Mouse (Mus musculus): ENCODE data around the gene Olfr1123. TPM values are rescaled to one million over a fixed set of nuclear protein-coding genes. Genes with fewer than 3 reads are reported as not detected.

Gene Olfr1123
- not detected in 2 replicates for polyA plus RNA-seq (2015; fragmentation: Nextera tagmentation; extraction: Ambion mirVana)

DNA sequence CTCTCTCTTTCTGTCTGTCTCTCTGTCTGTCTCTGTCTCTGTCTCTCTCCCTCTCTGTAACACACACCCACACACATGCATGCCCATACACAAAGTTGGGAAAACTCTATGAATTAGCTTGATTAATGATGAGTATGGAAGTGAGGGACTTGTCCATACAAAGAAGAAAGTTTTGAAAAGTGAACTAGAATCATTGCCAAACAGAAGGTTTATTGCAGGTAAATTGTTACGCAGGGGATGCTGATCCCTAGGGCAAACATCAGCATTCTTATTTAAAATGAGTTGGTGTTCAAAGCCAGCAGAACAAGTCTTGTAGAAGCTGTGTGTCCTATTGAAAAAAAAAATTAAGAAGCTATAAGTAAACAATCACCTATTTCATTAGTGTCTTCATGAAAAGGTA, at the start of gene Olfr1123:
Gene Olfr1123, plus strand, starts transcription at position 301 of the 400 bp plus-strand sequence.

DNA sequence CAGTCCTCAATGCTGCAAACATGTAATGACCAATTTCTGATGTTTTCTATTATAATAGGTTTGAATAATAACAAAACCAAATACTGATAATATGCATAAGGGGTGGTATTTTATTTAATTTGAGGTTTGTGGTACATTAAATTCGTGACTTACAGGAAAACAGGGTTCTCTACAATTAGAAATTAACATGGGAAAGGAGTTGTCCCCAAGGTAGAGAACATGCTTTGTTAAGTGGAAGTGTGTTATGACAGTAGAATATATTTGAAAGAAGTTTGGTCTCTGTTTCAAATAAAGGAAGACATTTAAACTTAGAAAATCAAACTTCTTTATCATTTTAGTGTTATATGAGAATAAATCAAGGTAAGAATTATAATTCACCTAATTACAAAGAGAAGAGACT, 46.8 kb upstream of the Olfr1123 start, which contains the start of gene Olfr1121:
Gene Olfr1121, plus strand, starts transcription at position 301 of the 400 bp plus-strand sequence.

GRCm38 (mm10) chr2:87385549-87385948, 30.9 kb upstream of the Olfr1123 start, which contains the start of gene Olfr1122:
Olfr1122 (plus strand) TSS chr2:87385849.

DNA sequence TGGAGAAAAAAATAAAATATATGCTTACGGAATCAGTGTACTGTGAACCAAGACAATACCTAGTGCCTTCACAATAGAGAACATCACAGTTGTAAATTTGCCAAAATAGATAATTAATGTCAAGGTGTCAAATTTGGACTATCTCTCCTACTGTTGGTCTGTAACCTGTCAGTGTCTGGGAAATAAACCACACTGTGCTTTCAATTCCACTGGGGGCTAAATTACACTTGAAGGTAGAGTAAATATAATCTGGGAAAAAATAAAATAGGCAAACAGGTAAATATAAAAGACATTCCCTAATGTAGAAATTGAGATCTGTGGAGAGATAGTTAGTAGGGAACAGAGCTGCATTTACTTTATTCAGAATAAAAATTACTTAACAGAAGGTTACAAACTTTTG, 13.5 kb downstream of the Olfr1123 start, which contains the start of gene Olfr1124:
Gene Olfr1124, plus strand, starts transcription at position 301 of the 400 bp plus-strand sequence.

DNA sequence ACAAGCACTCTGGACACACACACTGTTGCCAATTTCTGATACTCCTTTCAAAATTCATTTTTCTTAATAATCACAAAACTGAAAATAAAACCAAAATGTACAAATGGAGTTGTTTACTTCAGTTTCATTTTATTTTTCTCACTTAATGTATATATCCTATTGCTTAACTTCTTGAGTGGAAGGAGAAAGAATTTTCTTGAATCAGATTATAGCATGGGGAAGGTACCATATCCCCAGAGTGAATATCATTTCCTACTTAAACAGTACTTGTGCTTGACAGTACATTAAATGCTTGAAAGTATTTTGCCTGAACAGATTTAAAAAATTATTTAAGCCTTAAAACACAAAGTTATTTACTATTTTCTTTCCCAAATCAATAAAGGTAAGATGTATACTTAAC, 37.2 kb downstream of the Olfr1123 start, which contains the start of gene Olfr1126:
Gene Olfr1126, plus strand, starts transcription at position 301 of the 400 bp plus-strand sequence.

Other genes with a start within 250 kb of the Olfr1123 start
- gene Olfr1112, start 228.8 kb upstream of the Olfr1123 start, polyA plus RNA-seq (2015; fragmentation: Nextera tagmentation; extraction: Ambion mirVana), result not detected in 2 replicates
- not detected in 2 replicates for gene Olfr1113, start 207.7 kb upstream of the Olfr1123 start, polyA plus RNA-seq (2015; fragmentation: Nextera tagmentation; extraction: Ambion mirVana)
- not detected in 2 replicates for gene Olfr1115, start 168.6 kb upstream of the Olfr1123 start, polyA plus RNA-seq (2015; fragmentation: Nextera tagmentation; extraction: Ambion mirVana)
- gene Olfr1116, start 149.1 kb upstream of the Olfr1123 start, polyA plus RNA-seq (2015; fragmentation: Nextera tagmentation; extraction: Ambion mirVana), result not detected in 2 replicates
- gene Olfr1118, start 109.1 kb upstream of the Olfr1123 start, polyA plus RNA-seq (2015; fragmentation: Nextera tagmentation; extraction: Ambion mirVana), result not detected in 2 replicates
- gene Olfr1120, start 61.8 kb upstream of the Olfr1123 start, polyA plus RNA-seq (2015; fragmentation: Nextera tagmentation; extraction: Ambion mirVana), result not detected in 2 replicates
- gene Olfr1121, start 46.7 kb upstream of the Olfr1123 start, polyA plus RNA-seq (2015; fragmentation: Nextera tagmentation; extraction: Ambion mirVana), result not detected in 2 replicates
- gene Olfr1122, start 30.8 kb upstream of the Olfr1123 start, polyA plus RNA-seq (2015; fragmentation: Nextera tagmentation; extraction: Ambion mirVana), result not detected in 2 replicates
- 0.08 TPM in 1 of 2 replicates, not detected in the other for gene Olfr1124, start 13.6 kb downstream of the Olfr1123 start, polyA plus RNA-seq (2015; fragmentation: Nextera tagmentation; extraction: Ambion mirVana)
- gene Olfr1126, start 37.3 kb downstream of the Olfr1123 start, polyA plus RNA-seq (2015; fragmentation: Nextera tagmentation; extraction: Ambion mirVana), result not detected in 2 replicates
- not detected in 2 replicates for gene Pramel7, start 80.5 kb downstream of the Olfr1123 start, polyA plus RNA-seq (2015; fragmentation: Nextera tagmentation; extraction: Ambion mirVana)
- gene Pramel6, start 89.9 kb downstream of the Olfr1123 start, polyA plus RNA-seq (2015; fragmentation: Nextera tagmentation; extraction: Ambion mirVana), result not detected in 2 replicates
- not detected in 2 replicates for gene Olfr153, start 115.2 kb downstream of the Olfr1123 start, polyA plus RNA-seq (2015; fragmentation: Nextera tagmentation; extraction: Ambion mirVana)
- gene Olfr1128, start 128.9 kb downstream of the Olfr1123 start, polyA plus RNA-seq (2015; fragmentation: Nextera tagmentation; extraction: Ambion mirVana), result not detected in 2 replicates
- gene Olfr1129, start 157.3 kb downstream of the Olfr1123 start, polyA plus RNA-seq (2015; fragmentation: Nextera tagmentation; extraction: Ambion mirVana), result not detected in 2 replicates
- gene Olfr1130, start 189.6 kb downstream of the Olfr1123 start, polyA plus RNA-seq (2015; fragmentation: Nextera tagmentation; extraction: Ambion mirVana), result not detected in 2 replicates
- gene Olfr1131, start 210.5 kb downstream of the Olfr1123 start, polyA plus RNA-seq (2015; fragmentation: Nextera tagmentation; extraction: Ambion mirVana), result not detected in 2 replicates
- gene Olfr1132, start 220.9 kb downstream of the Olfr1123 start, polyA plus RNA-seq (2015; fragmentation: Nextera tagmentation; extraction: Ambion mirVana), result not detected in 2 replicates
- not detected in 2 replicates for gene Olfr1133, start 230.7 kb downstream of the Olfr1123 start, polyA plus RNA-seq (2015; fragmentation: Nextera tagmentation; extraction: Ambion mirVana)
- not detected in 2 replicates for gene Olfr1134, start 241.8 kb downstream of the Olfr1123 start, polyA plus RNA-seq (2015; fragmentation: Nextera tagmentation; extraction: Ambion mirVana)